Mouse (Mus musculus) urinary bladder, postnatal 4 days (tissue): Measurements from ENCODE around the gene Gm8882.
"Not testable (repeated sequence)": the region's sequence is repeated elsewhere in the genome, so short reads cannot be mapped to it uniquely, and the experiment has no call there.

Experiments
- DNase-seq, 2 experiments: peaks; one replicate each; pipeline ENCODE4 v3.0.0; 2021 to 2022; ENCODE audit warnings: low spot score in 2 of 2

Gm8882 gene

GRCm38 (mm10) chr6:132364034-132364433 lies at the start of gene Gm8882:
TSS of gene Gm8882 (minus strand) at chr6:132364134.
- DNase-seq: not testable (repeated sequence)

GRCm38 (mm10) chr6:132314657-132315056 lies 49.3 kb downstream of the Gm8882 start, which contains the start of gene Prpmp5:
TSS of gene Prpmp5 (minus strand) at chr6:132314757.
- not testable (repeated sequence) for DNase-seq
